Mouse (Mus musculus) hindbrain, embryonic 13.5 days (tissue): ENCODE results near the gene Arhgap30. TPM values are rescaled to one million over a fixed set of nuclear protein-coding genes. Genes with fewer than 3 reads are reported as not detected.
A peak's percentile ranks its signal among the peaks of the same experiment; 100 is the strongest.

Experiments
- ATAC-seq: fragments of 200-750 bp; cut with Nextera tagmentation; 2 replicates; pipeline ENCODE4 v1.8.0; 2017; ENCODE audit warnings: moderate TSS enrichment; ENCODE audit not compliant: low FRiP score
- H3K27ac ChIP-seq: fragments of 300-500 bp; sonication (generic); 2 replicates; pipeline ENCODE4 v1.5.1; 2015; ENCODE audit warnings: inconsistent platforms, mild to moderate bottlenecking, moderate library complexity
- H3K27me3 ChIP-seq: fragments of 300-500 bp; sonication (generic); 2 replicates; pipeline ENCODE4 v1.6.1; 2015; ENCODE audit warnings: mild to moderate bottlenecking, inconsistent platforms
- H3K36me3 ChIP-seq: fragments of 300-500 bp; sonication (generic); 2 replicates; pipeline ENCODE4 v1.6.1; 2015; ENCODE audit warnings: mild to moderate bottlenecking, inconsistent platforms
- H3K4me1 ChIP-seq: fragments of 300-500 bp; sonication (generic); replicated peaks from 2 replicates; pipeline ENCODE4 v1.6.1; 2015; ENCODE audit warnings: inconsistent platforms
- H3K4me2 ChIP-seq: fragments of 300-500 bp; sonication (generic); 2 replicates; pipeline ENCODE4 v1.6.1; 2015; ENCODE audit warnings: inconsistent platforms, mild to moderate bottlenecking, moderate library complexity
- H3K4me3 ChIP-seq: fragments of 300-500 bp; sonication (generic); 2 replicates; pipeline ENCODE4 v1.5.1; 2015; ENCODE audit warnings: mild to moderate bottlenecking, inconsistent platforms
- H3K9ac ChIP-seq: fragments of 300-500 bp; sonication (generic); 2 replicates; pipeline ENCODE4 v1.6.1; 2015; ENCODE audit warnings: mild to moderate bottlenecking, inconsistent platforms
- H3K9me3 ChIP-seq: fragments of 300-500 bp; sonication (generic); 2 replicates; pipeline ENCODE4 v1.6.1; 2016; ENCODE audit warnings: inconsistent platforms
- WGBS: fragments of 180-500 bp; shearing (Covaris S2); methylation state at CpG from one replicate; pipeline ENCODE4 v1.1.7; 2015; 5-methylcytosine and 5-hydroxymethylcytosine counted together
- polyA plus RNA-seq: library from polyadenylated mRNA; unstranded; fragments of >200 nt; fragmentation: Nextera tagmentation; extraction: Ambion mirVana; gene quantifications from 2 replicates; pipeline ENCODE4 v1.2.1, GENCODE M21; 2015

The Arhgap30 gene
- polyA plus RNA-seq, result 1.00 and 1.0 TPM in 2 replicates

DNA sequence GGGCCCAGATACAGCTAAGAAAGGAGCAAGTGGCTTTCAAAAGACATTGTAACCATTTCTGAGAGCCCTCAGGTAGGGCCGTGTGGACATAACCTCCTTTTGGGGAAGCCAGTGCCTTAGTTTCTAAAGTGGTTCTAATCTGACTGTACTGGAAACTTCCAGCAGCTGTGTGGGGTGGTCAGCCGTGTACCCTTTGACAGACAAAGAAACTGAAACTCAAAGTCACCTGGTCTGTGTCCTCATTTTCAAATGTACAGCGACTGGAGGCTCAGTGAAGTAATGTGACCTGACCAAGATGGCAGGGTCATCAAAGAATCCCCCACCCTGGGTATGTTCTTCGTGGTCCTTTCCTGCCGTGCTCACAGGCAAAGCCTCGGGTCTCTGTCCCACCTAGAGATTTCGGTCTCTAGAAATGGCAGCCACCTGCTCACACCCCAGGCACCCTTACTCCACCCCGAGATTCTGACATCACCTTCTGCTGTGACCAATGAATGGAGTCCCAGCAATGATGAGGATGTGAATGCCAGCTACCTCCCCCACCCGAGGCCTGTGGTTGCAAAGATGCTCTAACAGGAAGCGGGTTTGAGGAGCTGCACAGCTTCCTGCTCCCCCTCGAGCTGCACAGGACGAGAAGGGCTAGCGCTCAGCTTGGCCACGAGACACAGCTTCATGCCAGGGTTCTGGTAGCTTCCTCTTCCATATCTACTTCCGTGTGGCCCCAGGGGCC lies at the start of gene Arhgap30:
Gene Arhgap30, plus strand, starts transcription at position 579 of the 727 bp plus-strand sequence.
- Histone ChIP-seq H3K9ac (no peak within 1 kb of the TSS), H3K4me2 (no peak within 1 kb of the TSS), H3K27ac (no peak within 1 kb of the TSS), H3K9me3 (no peaks in the 10 kb centered on the region), H3K36me3 (no peaks in the 10 kb centered on the region), H3K4me1 (peaks cover 3% of the 10 kb centered on the region), H3K4me3 (no peak within 1 kb of the TSS), H3K27me3 (no peaks in the 10 kb centered on the region)
- 80% methylated on average over 15 of the region's 15 CpGs for WGBS
- ATAC-seq, result no peak

DNA sequence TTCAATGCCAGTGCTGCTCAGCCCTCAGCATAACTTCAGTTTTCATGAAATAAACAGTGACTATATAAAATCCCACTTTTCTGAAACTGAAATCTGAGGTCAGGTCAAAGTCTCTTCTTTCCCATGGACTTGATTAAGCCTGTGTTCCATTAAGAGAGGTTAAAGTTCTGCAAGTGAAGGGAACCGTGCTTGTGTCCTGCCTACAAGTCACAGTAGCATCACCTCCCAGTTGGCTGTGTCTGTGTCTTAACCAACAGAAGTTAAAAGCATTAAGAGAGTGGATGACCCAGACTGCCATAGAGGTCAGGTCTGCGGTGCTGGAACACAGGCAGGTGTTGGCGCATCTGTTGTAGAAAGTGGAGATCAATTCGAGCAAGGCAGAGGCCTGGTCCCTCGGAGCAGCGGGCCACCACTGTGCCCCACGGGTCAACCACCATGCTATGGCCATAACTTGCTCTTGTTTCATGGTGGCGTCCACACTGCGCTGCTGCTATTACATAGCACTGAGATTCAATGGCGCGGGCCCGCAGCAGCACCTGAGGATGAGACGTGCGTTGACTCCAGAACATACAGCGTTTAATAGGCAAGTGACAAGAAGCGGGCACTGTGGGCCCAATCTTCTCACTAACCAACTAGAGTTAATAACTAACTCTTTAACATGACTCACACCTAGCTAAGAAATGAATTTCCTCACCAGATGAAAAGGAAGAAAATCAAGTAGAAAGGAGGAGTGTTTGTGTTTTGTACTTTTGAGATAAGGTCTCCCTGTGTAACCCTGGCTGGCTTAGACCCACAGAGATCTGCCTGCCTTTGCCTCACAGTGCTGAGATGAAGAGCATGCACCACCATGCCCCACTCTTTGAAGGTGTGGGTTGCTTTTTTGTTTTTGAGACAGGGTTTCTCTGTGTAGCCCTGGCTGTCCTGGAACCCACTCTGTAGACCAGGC lies 46.2 kb upstream of the Arhgap30 start:
- Histone ChIP-seq H3K36me3 (peaks cover 59% of the 10 kb centered on the region), H3K4me2 (no peak overlapping the region), H3K4me3 (no peak overlapping the region), H3K9me3 (peaks cover 5% of the 10 kb centered on the region; the same call in 1 of the 2 replicates), H3K27ac (no peak overlapping the region), H3K9ac (no peak overlapping the region; the same call in 1 of the 2 replicates), H3K4me1 (peaks cover 32% of the 10 kb centered on the region), H3K27me3 (no peaks in the 10 kb centered on the region)
- ATAC-seq, result no peak
- WGBS, result 95% methylated on average over 16 of the region's 16 CpGs

DNA sequence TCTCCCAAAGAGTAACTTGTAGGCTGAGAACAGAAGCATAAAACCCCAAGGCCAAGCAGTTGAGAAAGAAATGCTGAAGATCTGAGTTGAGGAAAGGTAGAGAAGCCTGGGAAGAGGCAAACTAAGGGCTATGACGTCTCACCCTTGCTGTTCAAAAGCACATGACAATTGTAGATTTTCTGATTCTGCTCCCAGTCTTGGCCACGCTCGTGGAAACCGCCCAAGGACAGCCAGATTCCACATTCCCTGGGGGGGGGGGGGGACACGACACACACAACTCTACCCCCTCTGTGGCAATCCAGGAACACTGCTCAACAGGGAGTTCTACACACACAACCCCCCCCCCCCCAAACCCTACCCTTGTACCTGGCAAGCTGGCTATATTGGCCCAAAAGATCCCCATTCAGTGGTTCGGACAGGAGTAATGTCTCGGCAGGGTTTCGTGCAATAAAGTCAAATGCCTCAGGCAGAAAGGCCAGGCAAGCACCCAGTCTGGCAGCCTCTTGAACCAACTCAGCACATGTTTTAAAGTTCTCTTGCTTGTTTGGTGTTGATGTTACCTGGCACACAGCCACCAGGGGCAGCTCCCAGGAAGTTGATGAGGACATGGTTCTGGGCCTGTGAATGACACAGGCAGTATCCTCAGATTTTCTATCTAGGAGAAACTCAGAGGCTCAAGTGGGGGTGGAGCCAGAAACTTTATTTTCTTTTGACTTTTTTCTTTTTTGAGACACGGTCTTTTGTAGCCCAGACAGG lies 44.7 kb upstream of the Arhgap30 start:
- peak overlapping the region; percentile 93; the same call in 1 of the 2 replicates for H3K4me3 ChIP-seq
- WGBS, result 82% methylated on average over 9 of the region's 9 CpGs
- H3K4me1 ChIP-seq, result peaks cover 42% of the 10 kb centered on the region
- H3K27me3 ChIP-seq, result no peaks in the 10 kb centered on the region
- no peak overlapping the region for H3K27ac ChIP-seq
- ATAC-seq, result no peak
- H3K4me2 ChIP-seq, result peak overlapping the region; percentile 92
- no peak overlapping the region for H3K9ac ChIP-seq
- peaks cover 5% of the 10 kb centered on the region; the same call in 1 of the 2 replicates for H3K9me3 ChIP-seq
- H3K36me3 ChIP-seq, result peaks cover 45% of the 10 kb centered on the region

DNA sequence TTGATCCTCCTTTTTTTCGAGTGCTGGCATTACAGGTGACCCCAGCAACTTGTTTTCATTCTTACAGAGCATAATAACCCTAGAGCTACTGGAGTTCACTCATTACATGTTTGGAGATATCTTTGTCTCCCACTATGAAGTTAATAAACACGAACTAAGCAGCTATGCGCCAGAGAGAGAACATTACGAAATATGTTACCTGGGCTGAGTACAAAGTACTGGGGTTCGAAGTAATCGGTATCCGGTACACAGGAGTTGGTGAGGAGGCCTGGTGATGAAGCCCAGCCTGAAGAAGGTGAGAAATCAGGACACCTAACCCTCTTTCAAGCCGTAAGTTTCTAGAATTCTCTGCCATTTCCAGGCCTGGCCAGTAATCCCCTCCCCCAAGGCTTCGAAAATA lies 44.0 kb upstream of the Arhgap30 start:
- 78% methylated on average over 9 of the region's 9 CpGs for WGBS
- Histone ChIP-seq H3K27ac (no peak overlapping the region), H3K4me3 (peak overlapping the region; percentile 93), H3K4me2 (peak overlapping the region; percentile 92), H3K27me3 (no peaks in the 10 kb centered on the region), H3K36me3 (peaks cover 40% of the 10 kb centered on the region), H3K9ac (peak overlapping the region; percentile 83), H3K4me1 (peaks cover 44% of the 10 kb centered on the region), H3K9me3 (peaks cover 5% of the 10 kb centered on the region; the same call in 1 of the 2 replicates)
- no peak for ATAC-seq

DNA sequence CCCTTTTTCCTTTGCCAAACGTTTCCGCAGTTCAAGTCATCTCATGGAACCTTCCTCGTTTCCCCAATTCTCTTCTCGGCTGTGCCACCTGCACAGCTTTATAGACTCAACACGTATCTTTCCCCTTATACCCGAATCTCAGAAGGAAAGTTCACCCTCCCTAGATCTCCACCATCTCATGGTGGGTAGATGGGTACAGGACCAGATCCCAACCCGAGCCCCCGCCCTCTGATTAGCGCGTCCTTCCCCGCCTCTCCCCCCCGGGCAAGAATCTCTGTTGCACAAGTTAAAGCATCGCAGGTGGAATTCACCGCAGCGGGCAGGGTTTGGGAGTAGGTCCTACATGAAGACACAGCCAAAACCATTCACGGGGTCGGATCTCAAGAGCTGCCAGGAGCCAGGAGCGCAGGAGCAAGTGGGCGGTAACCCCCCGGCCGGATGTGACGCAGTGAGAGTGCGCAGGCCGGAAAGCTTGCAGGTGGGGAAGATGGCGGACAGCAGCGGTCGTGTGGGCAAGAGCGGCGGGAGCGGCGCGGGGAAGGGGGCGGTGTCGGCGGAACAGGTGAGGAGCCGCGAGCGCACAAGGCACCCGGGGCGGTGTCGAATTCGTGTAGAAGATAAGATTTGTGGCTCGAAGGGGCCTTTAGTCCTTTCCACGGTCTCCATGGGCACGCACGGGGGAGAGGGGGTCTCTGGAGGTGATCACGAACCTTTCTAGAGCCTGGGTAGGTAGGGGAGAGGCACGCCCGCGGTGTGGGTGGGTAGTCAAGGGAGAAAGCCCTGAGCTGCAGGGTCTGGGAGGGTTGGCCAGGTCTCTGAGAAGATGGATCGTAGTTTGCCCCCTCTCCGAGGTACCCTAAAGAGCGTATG lies 43.3 kb upstream of the Arhgap30 start, which contains the start of the genes Nit1 and Pfdn2:
Gene Nit1, minus strand, starts transcription at position 422 of the 870 bp plus-strand sequence.
Gene Pfdn2, plus strand, starts transcription at position 446 of the 870 bp plus-strand sequence.
- peak within 1 kb of the TSS; percentile 87 for H3K27ac ChIP-seq
- H3K9ac ChIP-seq, result peak within 1 kb of the TSS; percentile 83
- 1% methylated on average over 53 of the region's 53 CpGs for WGBS
- peaks cover 33% of the 10 kb centered on the region for H3K36me3 ChIP-seq
- peaks cover 44% of the 10 kb centered on the region for H3K4me1 ChIP-seq
- peak; percentile 94 for ATAC-seq
- H3K4me2 ChIP-seq, result peak within 1 kb of the TSS; percentile 92
- peaks cover 5% of the 10 kb centered on the region; the same call in 1 of the 2 replicates for H3K9me3 ChIP-seq
- no peaks in the 10 kb centered on the region for H3K27me3 ChIP-seq
- H3K4me3 ChIP-seq, result peak within 1 kb of the TSS; percentile 93

DNA sequence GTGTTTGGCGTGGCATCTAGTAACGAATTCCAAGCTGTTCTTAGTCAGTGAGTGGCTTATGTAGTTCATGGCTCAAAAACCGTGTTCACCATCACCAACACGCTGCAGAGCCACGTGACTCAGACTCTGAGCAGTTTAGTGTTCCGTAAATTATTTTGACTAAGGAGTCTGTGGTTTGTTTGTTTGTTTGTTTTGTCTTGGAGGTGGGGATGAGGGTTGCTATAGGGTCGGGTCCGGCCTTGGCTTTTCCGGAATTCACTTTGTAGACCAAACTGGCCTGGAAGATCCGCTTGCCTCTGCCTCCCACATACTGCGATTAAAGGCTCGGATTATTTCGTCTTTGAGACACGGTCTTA lies 42.7 kb upstream of the Arhgap30 start:
- Histone ChIP-seq H3K27ac (peak overlapping the region; percentile 87), H3K36me3 (peaks cover 27% of the 10 kb centered on the region), H3K9me3 (peaks cover 5% of the 10 kb centered on the region; the same call in 1 of the 2 replicates), H3K4me3 (peak overlapping the region; percentile 93), H3K27me3 (no peaks in the 10 kb centered on the region), H3K4me1 (peaks cover 44% of the 10 kb centered on the region), H3K9ac (peak overlapping the region; percentile 83), H3K4me2 (peak overlapping the region; percentile 92)
- ATAC-seq, result no peak
- under 1% methylated on average over 14 of the region's 14 CpGs for WGBS

DNA sequence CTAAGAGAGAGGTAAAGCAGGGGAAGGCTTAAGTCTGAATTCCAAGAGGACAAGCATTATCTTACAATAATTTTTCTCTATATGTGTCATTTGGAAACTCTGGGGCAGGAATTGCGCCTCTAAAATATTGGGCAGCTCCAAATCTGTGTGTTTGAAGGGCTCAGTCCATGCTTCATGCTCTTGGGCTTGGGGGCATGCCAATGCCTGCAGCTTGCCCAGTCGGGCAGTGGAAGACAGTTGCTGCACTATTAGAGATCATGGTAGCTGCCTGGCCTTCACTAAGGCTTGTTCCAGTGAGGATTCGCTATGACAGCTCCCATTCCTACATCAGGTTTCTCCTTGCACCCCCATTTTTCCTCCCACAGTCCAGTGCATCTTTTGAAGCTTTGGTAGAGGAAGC lies 40.1 kb upstream of the Arhgap30 start:
- Histone ChIP-seq H3K9me3 (peaks cover 5% of the 10 kb centered on the region; the same call in 1 of the 2 replicates), H3K27ac (no peak overlapping the region), H3K4me3 (no peak overlapping the region), H3K9ac (no peak overlapping the region), H3K36me3 (peaks cover 3% of the 10 kb centered on the region; the same call in 1 of the 2 replicates), H3K4me1 (peaks cover 39% of the 10 kb centered on the region), H3K4me2 (no peak overlapping the region), H3K27me3 (no peaks in the 10 kb centered on the region)
- ATAC-seq, result no peak
- WGBS, result 95% methylated on average over 3 of the region's 3 CpGs

DNA sequence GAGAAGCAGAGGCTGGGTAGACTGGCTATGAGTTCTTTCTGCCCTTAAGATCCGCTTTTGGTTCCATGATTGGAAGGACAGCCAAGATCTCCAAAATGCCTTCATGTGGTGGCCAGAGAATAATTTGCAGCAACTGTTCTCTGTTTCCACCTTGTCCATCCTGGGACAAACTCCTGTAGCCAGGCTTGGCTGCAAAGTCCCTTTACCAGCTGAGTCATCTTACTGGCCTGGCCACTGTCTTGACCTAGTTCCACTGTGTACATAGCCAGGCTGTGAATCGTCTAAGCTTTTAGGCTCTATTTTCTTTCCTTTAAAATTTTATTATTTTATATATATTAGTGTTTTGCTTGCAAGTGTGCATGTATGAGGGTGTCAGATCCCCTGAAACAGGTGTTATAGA lies 39.5 kb upstream of the Arhgap30 start:
- Histone ChIP-seq H3K27ac (no peak overlapping the region), H3K4me3 (no peak overlapping the region), H3K4me2 (no peak overlapping the region), H3K9ac (no peak overlapping the region), H3K9me3 (peaks cover 5% of the 10 kb centered on the region; the same call in 1 of the 2 replicates), H3K4me1 (peaks cover 34% of the 10 kb centered on the region), H3K36me3 (0 out of 2 replicates have a peak, but pooled peaks cover 3% of the 10 kb centered on the region), H3K27me3 (no peaks in the 10 kb centered on the region)
- no peak for ATAC-seq
- WGBS, result 95% methylated on average over 2 of the region's 2 CpGs

DNA sequence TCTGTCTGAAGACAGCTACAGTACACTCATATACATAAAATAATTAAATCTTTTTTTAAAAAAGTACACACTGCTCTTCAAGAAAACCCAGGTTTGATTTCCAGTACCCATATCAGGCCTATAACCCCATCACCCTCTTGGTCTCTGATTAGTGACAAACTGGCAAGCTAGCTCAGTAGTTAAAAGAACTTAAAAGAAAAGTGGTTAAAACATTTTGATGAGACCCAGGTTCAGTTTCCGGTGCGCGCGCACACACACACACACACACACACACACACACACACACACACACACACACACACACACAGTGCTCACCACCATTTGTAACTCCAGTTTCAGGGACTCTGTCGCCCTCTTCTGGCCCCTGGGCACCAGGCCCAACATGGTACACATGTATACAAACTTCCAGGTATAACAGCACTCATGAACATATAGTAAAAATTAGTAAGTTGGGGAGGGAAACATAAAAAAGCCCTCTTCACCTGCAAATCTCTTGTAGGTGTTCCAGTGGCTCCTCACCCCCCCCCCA lies 32.9 kb upstream of the Arhgap30 start:
- Histone ChIP-seq H3K4me2 (no peak overlapping the region), H3K9ac (no peak overlapping the region), H3K4me1 (peaks cover 13% of the 10 kb centered on the region), H3K4me3 (no peak overlapping the region), H3K9me3 (peaks cover 3% of the 10 kb centered on the region; the same call in 1 of the 2 replicates), H3K27ac (no peak overlapping the region), H3K36me3 (peaks cover 28% of the 10 kb centered on the region), H3K27me3 (no peaks in the 10 kb centered on the region)
- no peak for ATAC-seq
- 81% methylated on average over 5 of the region's 5 CpGs for whole genome bisulfite sequencing

DNA sequence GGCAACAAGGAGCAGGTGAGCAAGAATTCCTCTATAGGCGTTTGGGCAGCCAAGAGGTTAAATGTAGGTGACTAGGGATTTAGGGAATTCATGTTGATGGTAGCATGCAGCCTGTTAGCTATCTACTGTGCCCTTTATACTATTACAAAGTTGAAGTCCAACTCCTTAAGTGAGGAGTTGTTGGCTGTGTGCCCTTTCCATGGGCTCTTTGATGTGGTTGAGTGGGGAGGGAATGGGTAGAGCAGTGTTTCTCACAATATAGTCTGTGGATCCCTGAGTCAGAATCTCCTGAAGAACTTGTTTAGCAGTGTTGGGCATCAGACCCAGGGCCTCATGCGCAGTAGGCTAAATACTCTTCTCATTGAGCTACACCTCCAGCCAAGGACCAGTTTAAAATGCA lies 31.9 kb upstream of the Arhgap30 start:
- WGBS, result 89% methylated on average over 2 of the region's 2 CpGs

More for the DNA sequence above, 31.9 kb upstream of the Arhgap30 start:
- no peak for ATAC-seq
- H3K27ac ChIP-seq, result no peak overlapping the region
- H3K4me1 ChIP-seq, result peaks cover 19% of the 10 kb centered on the region
- no peak overlapping the region for H3K4me3 ChIP-seq
- peaks cover 3% of the 10 kb centered on the region; the same call in 1 of the 2 replicates for H3K9me3 ChIP-seq
- H3K4me2 ChIP-seq, result no peak overlapping the region
- H3K9ac ChIP-seq, result no peak overlapping the region
- H3K36me3 ChIP-seq, result peaks cover 28% of the 10 kb centered on the region
- H3K27me3 ChIP-seq, result no peaks in the 10 kb centered on the region
